Mouse (Mus musculus) testis, adult 2 months (tissue): Measurements from ENCODE around the gene Sgk1.

Experiments used
- CTCF ChIP-seq: fragments of 200-500 bp; IDR thresholded peaks from 2 replicates; pipeline ENCODE4 v1.5.1; 2012; ENCODE audit warnings: low read depth, mild to moderate bottlenecking, inconsistent platforms, low read length, moderate library complexity; ENCODE audit not compliant: control insufficient read depth, insufficient read depth, insufficient replicate concordance
- POLR2A ChIP-seq: fragments of 200-500 bp; IDR thresholded peaks from 2 replicates; pipeline ENCODE4 v1.6.1; 2012; ENCODE audit warnings: low read depth, mild to moderate bottlenecking, inconsistent platforms, low read length, moderate library complexity; ENCODE audit not compliant: control insufficient read depth

GRCm38 (mm10) chr10:21890293-21890692, 8.3 kb downstream of the Sgk1 start:
- TF ChIP-seq CTCF (no peak), POLR2A (no peak)
